Mouse (Mus musculus) forebrain, embryonic 15.5 days (tissue): ENCODE data around the gene En2. TPM values are rescaled to one million over a fixed set of nuclear protein-coding genes. Genes with fewer than 3 reads are reported as not detected.

Experiments
- ATAC-seq: fragments of 200-750 bp; cut with Nextera tagmentation; replicated peaks from 2 replicates; pipeline ENCODE4 v1.8.0; 2017; ENCODE audit warnings: mild to moderate bottlenecking, moderate TSS enrichment, moderate library complexity
- H3K27ac ChIP-seq: fragments of 300-500 bp; sonication (generic); replicated peaks from 2 replicates; pipeline ENCODE4 v1.5.1; 2015; ENCODE audit warnings: mild to moderate bottlenecking, inconsistent platforms
- H3K27me3 ChIP-seq: fragments of 300-500 bp; sonication (generic); 2 replicates; pipeline ENCODE4 v1.6.1; 2015; ENCODE audit warnings: inconsistent platforms
- H3K36me3 ChIP-seq: fragments of 300-500 bp; sonication (generic); 2 replicates; pipeline ENCODE4 v1.6.1; 2015; ENCODE audit warnings: mild to moderate bottlenecking, inconsistent platforms
- H3K4me1 ChIP-seq: fragments of 300-500 bp; sonication (generic); 2 replicates; pipeline ENCODE4 v1.6.1; 2015; ENCODE audit warnings: inconsistent platforms
- H3K4me2 ChIP-seq: fragments of 300-500 bp; sonication (generic); replicated peaks from 2 replicates; pipeline ENCODE4 v1.6.1; 2015; ENCODE audit warnings: mild to moderate bottlenecking, inconsistent platforms
- H3K4me3 ChIP-seq: fragments of 300-500 bp; sonication (generic); 2 replicates; pipeline ENCODE4 v1.5.1; 2015; ENCODE audit warnings: mild to moderate bottlenecking, inconsistent platforms
- H3K9ac ChIP-seq: fragments of 300-500 bp; sonication (generic); replicated peaks from 2 replicates; pipeline ENCODE4 v1.6.1; 2015; ENCODE audit warnings: mild to moderate bottlenecking, inconsistent platforms
- H3K9me3 ChIP-seq: fragments of 300-500 bp; sonication (generic); 2 replicates; pipeline ENCODE4 v1.6.1; 2016; ENCODE audit warnings: inconsistent platforms
- WGBS: fragments of 180-500 bp; shearing (Covaris S2); methylation state at CpG from one replicate; pipeline ENCODE4 v1.1.7; 2015; ENCODE audit warnings: mixed read lengths; 5-methylcytosine and 5-hydroxymethylcytosine counted together
- polyA plus RNA-seq: library from polyadenylated mRNA; unstranded; fragments of >200 nt; fragmentation: Nextera tagmentation; extraction: Ambion mirVana; gene quantifications from 2 replicates; pipeline ENCODE4 v1.2.1, GENCODE M21; 2015

Gene En2
- polyA plus RNA-seq, 1 experiment from 2014 or later = not detected

- Histone ChIP-seq H3K4me3 (no peak overlapping the region), H3K9me3 (no peaks in the 10 kb centered on the region), H3K4me1 (no peaks in the 10 kb centered on the region), H3K27ac (no peak overlapping the region), H3K36me3 (no peaks in the 10 kb centered on the region), H3K9ac (no peak overlapping the region), H3K27me3 (no peaks in the 10 kb centered on the region; the same call in 1 of the 2 replicates), H3K4me2 (no peak overlapping the region)
- 34% methylated on average over 2 of the region's 2 CpGs for WGBS
- peak; percentile 35; the same call in 1 of the 2 replicates for ATAC-seq
Measured at GRCm38 (mm10) chr5:28136438-28136837, 29.1 kb upstream of the En2 start.

GRCm38 (mm10) chr5:28144555-28144954, 20.9 kb upstream of the En2 start:
- no peak for ATAC-seq
- Histone ChIP-seq H3K36me3 (no peaks in the 10 kb centered on the region), H3K27me3 (no peaks in the 10 kb centered on the region), H3K4me1 (no peaks in the 10 kb centered on the region), H3K27ac (no peak overlapping the region), H3K4me2 (no peak overlapping the region), H3K9me3 (no peaks in the 10 kb centered on the region), H3K9ac (no peak overlapping the region), H3K4me3 (no peak overlapping the region)

- Histone ChIP-seq H3K36me3 (no peaks in the 10 kb centered on the region), H3K27me3 (no peaks in the 10 kb centered on the region), H3K4me1 (no peaks in the 10 kb centered on the region), H3K27ac (no peak overlapping the region), H3K4me2 (no peak overlapping the region), H3K9ac (no peak overlapping the region), H3K4me3 (no peak overlapping the region), H3K9me3 (no peaks in the 10 kb centered on the region)
- 89% methylated on average over 8 of the region's 8 CpGs for WGBS
- no peak for ATAC-seq
Measured at GRCm38 (mm10) chr5:28146018-28146417, 19.5 kb upstream of the En2 start.

- no peak overlapping the region for H3K4me2 ChIP-seq
- H3K27ac ChIP-seq = no peak overlapping the region
- no peaks in the 10 kb centered on the region for H3K36me3 ChIP-seq
- no peak overlapping the region for H3K9ac ChIP-seq
- no peak overlapping the region for H3K4me3 ChIP-seq
- ATAC-seq = no peak
- H3K9me3 ChIP-seq = no peaks in the 10 kb centered on the region
- no peaks in the 10 kb centered on the region for H3K4me1 ChIP-seq
- WGBS = 45% methylated on average over 3 of the region's 3 CpGs
- 0 out of 2 replicates have a peak, but pooled peaks cover 6% of the 10 kb centered on the region for H3K27me3 ChIP-seq
Measured at GRCm38 (mm10) chr5:28148473-28148872, 17.0 kb upstream of the En2 start.

- no peak for ATAC-seq
- H3K9ac ChIP-seq = no peak overlapping the region
- H3K4me1 ChIP-seq = no peaks in the 10 kb centered on the region
- H3K4me3 ChIP-seq = no peak overlapping the region
- no peaks in the 10 kb centered on the region for H3K36me3 ChIP-seq
- H3K27me3 ChIP-seq = peaks cover 13% of the 10 kb centered on the region; the same call in 1 of the 2 replicates
- H3K27ac ChIP-seq = no peak overlapping the region
- 67% methylated on average over 3 of the region's 3 CpGs for WGBS
- no peaks in the 10 kb centered on the region for H3K9me3 ChIP-seq
- H3K4me2 ChIP-seq = no peak overlapping the region
Measured at GRCm38 (mm10) chr5:28149436-28149835, 16.1 kb upstream of the En2 start.

GRCm38 (mm10) chr5:28157044-28157730, 8.3 kb upstream of the En2 start:
- Histone ChIP-seq H3K9me3 (no peaks in the 10 kb centered on the region), H3K27ac (no peak overlapping the region), H3K4me2 (no peak overlapping the region), H3K36me3 (no peaks in the 10 kb centered on the region), H3K27me3 (peaks cover 82% of the 10 kb centered on the region), H3K4me1 (peaks cover 16% of the 10 kb centered on the region), H3K4me3 (no peak overlapping the region), H3K9ac (no peak overlapping the region)
- whole genome bisulfite sequencing = 7% methylated on average over 9 of the region's 9 CpGs
- no peak for ATAC-seq

GRCm38 (mm10) chr5:28157781-28158180, 7.7 kb upstream of the En2 start:
- Histone ChIP-seq H3K9ac (no peak overlapping the region), H3K36me3 (no peaks in the 10 kb centered on the region), H3K4me1 (peaks cover 17% of the 10 kb centered on the region), H3K4me3 (no peak overlapping the region), H3K9me3 (no peaks in the 10 kb centered on the region), H3K27me3 (peaks cover 84% of the 10 kb centered on the region), H3K27ac (no peak overlapping the region), H3K4me2 (no peak overlapping the region; the same call in 1 of the 2 replicates)
- no peak for ATAC-seq
- 2% methylated on average over 17 of the region's 17 CpGs for WGBS

GRCm38 (mm10) chr5:28158308-28159071, 7.0 kb upstream of the En2 start:
- peaks cover 17% of the 10 kb centered on the region for H3K4me1 ChIP-seq
- peaks cover 85% of the 10 kb centered on the region for H3K27me3 ChIP-seq
- under 1% methylated on average over 31 of the region's 31 CpGs for WGBS
- ATAC-seq = peak; percentile 43; the same call in 1 of the 2 replicates
- 0 out of 2 replicates have a peak overlapping the region, but pooled peaks have one; percentile 1 for H3K4me3 ChIP-seq
- no peaks in the 10 kb centered on the region for H3K36me3 ChIP-seq
- no peak overlapping the region for H3K27ac ChIP-seq
- H3K9me3 ChIP-seq = no peaks in the 10 kb centered on the region
- no peak overlapping the region for H3K9ac ChIP-seq
- H3K4me2 ChIP-seq = no peak overlapping the region; the same call in 1 of the 2 replicates

GRCm38 (mm10) chr5:28159072-28159458, 6.4 kb upstream of the En2 start:
- H3K27me3 ChIP-seq = peaks cover 88% of the 10 kb centered on the region
- no peak overlapping the region for H3K9ac ChIP-seq
- no peaks in the 10 kb centered on the region for H3K36me3 ChIP-seq
- peaks cover 17% of the 10 kb centered on the region for H3K4me1 ChIP-seq
- no peak for ATAC-seq
- no peak overlapping the region for H3K4me2 ChIP-seq
- H3K4me3 ChIP-seq = no peak overlapping the region
- WGBS = 2% methylated on average over 15 of the region's 15 CpGs
- H3K27ac ChIP-seq = no peak overlapping the region
- no peaks in the 10 kb centered on the region for H3K9me3 ChIP-seq

- no peaks in the 10 kb centered on the region for H3K9me3 ChIP-seq
- ATAC-seq = no peak
- no peaks in the 10 kb centered on the region for H3K36me3 ChIP-seq
- H3K4me2 ChIP-seq = no peak overlapping the region
- H3K27ac ChIP-seq = no peak overlapping the region
- peaks cover 91% of the 10 kb centered on the region for H3K27me3 ChIP-seq
- 3% methylated on average over 8 of the region's 8 CpGs for WGBS
- peaks cover 19% of the 10 kb centered on the region for H3K4me1 ChIP-seq
- H3K4me3 ChIP-seq = no peak overlapping the region
- no peak overlapping the region for H3K9ac ChIP-seq
Measured at GRCm38 (mm10) chr5:28159891-28160470, 5.5 kb upstream of the En2 start.

- Histone ChIP-seq H3K36me3 (no peaks in the 10 kb centered on the region), H3K4me2 (no peak overlapping the region), H3K27me3 (peaks cover 91% of the 10 kb centered on the region), H3K4me3 (no peak overlapping the region), H3K4me1 (peaks cover 33% of the 10 kb centered on the region), H3K9ac (no peak overlapping the region), H3K9me3 (no peaks in the 10 kb centered on the region), H3K27ac (no peak overlapping the region)
- no peak for ATAC-seq
- WGBS = 2% methylated on average over 20 of the region's 20 CpGs
Measured at GRCm38 (mm10) chr5:28161383-28161937, 4.0 kb upstream of the En2 start.

GRCm38 (mm10) chr5:28161938-28162402, 3.5 kb upstream of the En2 start:
- H3K36me3 ChIP-seq = no peaks in the 10 kb centered on the region
- no peak for ATAC-seq
- peaks cover 91% of the 10 kb centered on the region for H3K27me3 ChIP-seq
- WGBS = under 1% methylated on average over 24 of the region's 24 CpGs
- peaks cover 38% of the 10 kb centered on the region for H3K4me1 ChIP-seq
- H3K27ac ChIP-seq = no peak overlapping the region
- H3K4me2 ChIP-seq = no peak overlapping the region
- no peak overlapping the region for H3K9ac ChIP-seq
- no peak overlapping the region for H3K4me3 ChIP-seq
- no peaks in the 10 kb centered on the region for H3K9me3 ChIP-seq
